Mouse (Mus musculus) megakaryocyte, embryonic 14.5 days (primary cell): ENCODE measurements at regions not wholly inside any gene's neighbourhood (a gene's known extent, or its start where the extent isn't known, plus 50 kb on each side); places are given as distances from the start of the nearest gene placed in this dataset.

Source experiments
- FLI1 ChIP-seq: IDR thresholded peaks from 2 replicates; pipeline ENCODE4 v1.6.1; 2012; ENCODE audit warnings: low read length, inconsistent platforms, mixed read lengths
- GATA1 ChIP-seq: IDR thresholded peaks from 3 replicates; pipeline ENCODE4 v1.6.1; 2012; ENCODE audit warnings: mixed read lengths, low read length, inconsistent platforms, borderline replicate concordance

GRCm38 (mm10) chr2:75090439-75090838 lies 264.8 kb downstream of the Mtx2 start:
- TF ChIP-seq GATA1 = no peak
- TF ChIP-seq FLI1 = no peak
